Mouse (Mus musculus) cortical plate, adult 2 months (tissue): ENCODE measurements around the gene Fdx1. TPM values are rescaled to one million over a fixed set of nuclear protein-coding genes. Genes with fewer than 3 reads are reported as not detected.
A peak's percentile ranks its signal among the peaks of the same experiment; 100 is the strongest.

ENCODE experiments used
- H3K27ac ChIP-seq: fragments of 200-500 bp; 2 replicates; pipeline ENCODE4 v1.5.1; 2012; ENCODE audit warnings: low read length, control low read depth, inconsistent platforms; ENCODE audit not compliant: insufficient read depth
- H3K4me1 ChIP-seq: fragments of 200-500 bp; 2 replicates; pipeline ENCODE4 v1.6.1; 2011; ENCODE audit warnings: low read length; ENCODE audit not compliant: control insufficient read depth, insufficient read depth
- H3K4me3 ChIP-seq: fragments of 200-500 bp; 2 replicates; pipeline ENCODE4 v1.5.1; 2011; ENCODE audit warnings: mild to moderate bottlenecking, low read length, control low read depth; ENCODE audit not compliant: insufficient read depth
- CTCF ChIP-seq: fragments of 200-500 bp; IDR thresholded peaks from 2 replicates; pipeline ENCODE4 v1.5.1; 2011; ENCODE audit warnings: mild to moderate bottlenecking, control low read depth, low read length; ENCODE audit not compliant: insufficient read depth; ENCODE audit errors: extremely low read depth
- POLR2A ChIP-seq: fragments of 200-500 bp; IDR thresholded peaks from 2 replicates; pipeline ENCODE4 v1.6.1; 2011; ENCODE audit warnings: mild to moderate bottlenecking, low read length, control low read depth; ENCODE audit not compliant: insufficient read depth; ENCODE audit errors: extremely low read depth
- polyA plus RNA-seq: library from polyadenylated mRNA; depleted of rRNA; stranded (reverse); fragments of >200 nt; gene quantifications from 2 replicates; pipeline ENCODE4 v1.2.3, GENCODE M21; 2012; rRNA removed

Fdx1 gene
- polyA plus RNA-seq = 22.6 and 23.5 TPM in 2 replicates

GRCm38 (mm10) chr9:51962975-51963701 lies at the start of gene Fdx1:
TSS of gene Fdx1 (minus strand) at chr9:51963556.
- peak within 1 kb of the TSS; percentile 71 for H3K4me3 ChIP-seq
- TF ChIP-seq CTCF (no peak), POLR2A (peak; percentile 62; the same call in 1 of the 2 replicates)
- peak within 1 kb of the TSS; percentile 24 for H3K27ac ChIP-seq
- H3K4me1 ChIP-seq = peaks cover 1% of the 10 kb centered on the region; the same call in 1 of the 2 replicates

DNA sequence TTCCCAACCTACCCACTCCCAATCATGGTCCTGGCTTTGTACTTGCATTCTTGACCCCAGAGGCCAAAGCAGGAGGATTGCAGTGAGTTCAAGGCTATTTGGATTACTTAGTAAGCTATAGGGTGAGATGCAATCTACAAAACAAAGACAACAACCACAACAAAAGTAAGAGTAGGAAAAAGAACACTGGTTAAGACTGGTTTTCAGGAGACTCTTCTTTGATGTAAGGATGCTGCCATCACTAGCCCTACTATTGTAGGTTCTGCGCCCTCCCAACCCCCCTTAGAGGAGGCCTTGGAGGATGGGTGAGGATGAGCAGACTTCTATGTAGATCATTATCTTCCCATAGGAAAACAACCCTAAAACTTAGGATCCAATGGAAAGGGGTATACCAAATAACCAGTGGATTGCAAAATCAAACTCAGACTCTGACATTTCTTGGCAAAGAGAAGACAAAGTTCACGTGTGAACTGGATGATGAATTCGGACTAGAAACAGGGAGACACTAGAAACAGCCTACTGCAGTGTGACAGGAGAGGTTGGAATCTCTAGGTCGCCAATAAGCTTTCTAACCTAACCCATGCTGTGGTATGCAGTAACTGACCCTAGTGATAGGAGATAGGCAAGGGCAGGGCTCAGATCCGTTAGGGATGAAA lies 49.6 kb upstream of the Fdx1 start:
- H3K4me3 ChIP-seq = no peak overlapping the region
- no peak overlapping the region for H3K27ac ChIP-seq
- H3K4me1 ChIP-seq = no peaks in the 10 kb centered on the region
- TF ChIP-seq POLR2A = no peak
- TF ChIP-seq CTCF = no peak

- Histone ChIP-seq H3K4me1 (no peaks in the 10 kb centered on the region), H3K27ac (no peak overlapping the region), H3K4me3 (no peak overlapping the region)
- TF ChIP-seq CTCF = no peak
- no peak for TF ChIP-seq POLR2A
Observed at GRCm38 (mm10) chr9:52012311-52012710, 49.0 kb upstream of the Fdx1 start.

GRCm38 (mm10) chr9:52008511-52008910 lies 45.2 kb upstream of the Fdx1 start:
- no peak overlapping the region for H3K4me3 ChIP-seq
- no peak overlapping the region for H3K27ac ChIP-seq
- no peaks in the 10 kb centered on the region for H3K4me1 ChIP-seq
- TF ChIP-seq CTCF (no peak), POLR2A (no peak)

DNA sequence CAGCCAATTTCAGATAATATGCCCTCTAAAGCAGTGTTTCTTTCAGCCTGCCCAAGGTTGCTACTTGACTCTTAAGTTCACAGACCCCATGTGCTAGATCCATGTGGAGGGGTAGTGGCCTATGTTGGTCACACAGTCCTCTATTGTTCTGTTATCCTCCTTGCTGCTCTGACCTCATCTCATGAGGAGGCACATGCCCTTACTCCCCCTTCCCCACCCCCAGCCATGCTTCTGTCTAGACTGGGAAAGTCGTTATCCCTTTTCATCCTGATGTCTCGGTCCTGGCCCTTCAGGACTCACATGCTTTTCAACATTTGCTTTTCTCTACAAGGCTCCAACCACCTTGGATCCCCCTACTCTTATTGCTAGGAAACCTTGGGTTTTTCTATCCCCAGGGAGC lies 44.0 kb upstream of the Fdx1 start:
- H3K4me3 ChIP-seq = no peak overlapping the region
- no peak overlapping the region for H3K27ac ChIP-seq
- TF ChIP-seq CTCF (no peak), POLR2A (no peak)
- H3K4me1 ChIP-seq = no peaks in the 10 kb centered on the region

DNA sequence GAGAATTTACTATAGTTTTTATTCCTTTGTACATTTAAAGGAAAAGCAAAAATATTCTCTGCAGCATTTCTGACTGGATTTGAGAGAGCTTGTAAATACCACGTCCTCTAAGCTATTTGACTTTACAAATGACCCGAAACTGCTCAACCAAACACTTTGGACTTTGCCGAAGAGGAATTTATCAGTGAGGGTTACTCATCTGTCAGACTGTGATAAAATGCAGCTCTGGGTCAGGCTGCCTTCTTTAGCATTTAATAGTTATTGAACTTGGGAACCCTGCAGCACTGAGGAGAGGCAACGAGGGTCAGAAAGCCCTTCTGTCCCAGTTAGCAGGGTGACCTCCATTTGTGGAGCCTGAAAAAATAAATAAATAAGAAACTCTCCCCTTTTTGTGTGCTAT lies 40.1 kb upstream of the Fdx1 start:
- H3K27ac ChIP-seq = no peak overlapping the region
- TF ChIP-seq POLR2A (no peak), CTCF (no peak)
- no peaks in the 10 kb centered on the region for H3K4me1 ChIP-seq
- no peak overlapping the region for H3K4me3 ChIP-seq

GRCm38 (mm10) chr9:51995331-51996099 lies 32.2 kb upstream of the Fdx1 start:
- TF ChIP-seq CTCF = no peak

GRCm38 (mm10) chr9:51994636-51995260 lies 31.4 kb upstream of the Fdx1 start:
- Histone ChIP-seq H3K4me1 (no peaks in the 10 kb centered on the region), H3K27ac (no peak overlapping the region), H3K4me3 (no peak overlapping the region)
- TF ChIP-seq POLR2A = no peak
- no peak for TF ChIP-seq CTCF

More at GRCm38 (mm10) chr9:51995331-51996099, 32.2 kb upstream of the Fdx1 start:
- Histone ChIP-seq H3K4me1 (no peaks in the 10 kb centered on the region), H3K27ac (no peak overlapping the region), H3K4me3 (no peak overlapping the region)

DNA sequence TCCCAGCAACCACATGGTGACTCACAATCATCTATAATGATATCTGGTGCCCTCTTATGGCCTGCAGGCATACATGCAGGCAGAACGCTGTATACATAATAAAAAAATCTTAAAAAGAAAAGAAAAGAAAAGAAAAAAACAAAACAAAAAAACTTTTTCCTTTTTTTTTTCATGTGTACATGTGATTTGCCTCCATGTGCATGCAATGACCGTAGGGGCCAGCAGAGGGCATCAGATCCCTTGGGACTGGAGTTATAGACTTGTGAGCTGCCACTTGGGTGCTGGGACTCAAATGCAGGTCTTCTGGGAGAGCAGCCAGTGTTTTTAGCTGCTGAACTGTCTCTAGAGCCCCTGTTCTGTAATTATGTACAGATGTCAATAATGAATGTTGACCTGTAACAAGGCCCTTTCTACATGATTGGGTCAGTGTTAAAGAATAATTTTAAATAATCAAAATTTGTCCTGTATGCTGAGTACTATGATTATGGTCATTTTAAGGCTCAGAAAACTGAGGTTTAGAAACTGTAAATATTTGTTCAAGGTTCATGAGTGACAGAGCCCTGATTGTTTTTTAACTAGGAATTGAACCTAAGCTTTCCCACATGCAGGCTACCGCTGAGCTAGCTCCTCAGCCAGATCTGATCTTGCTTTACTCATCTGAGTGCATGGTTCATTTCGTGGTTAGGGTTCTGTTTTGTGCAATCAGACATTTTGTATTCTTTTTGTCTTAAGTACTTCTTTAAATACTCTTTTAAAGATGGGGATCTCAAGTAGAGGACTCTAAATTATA lies 30.3 kb upstream of the Fdx1 start:
- Histone ChIP-seq H3K27ac (no peak overlapping the region), H3K4me1 (no peaks in the 10 kb centered on the region), H3K4me3 (no peak overlapping the region)
- TF ChIP-seq POLR2A = no peak
- 0 out of 2 replicates have a peak, but pooled peaks have one; percentile 18 for TF ChIP-seq CTCF
